Mouse (Mus musculus): ENCODE results near the gene Gm20388.
A peak's percentile ranks its signal among the peaks of the same experiment; 100 is the strongest.

Gm20388 gene

GRCm38 (mm10) chr8:122512392-122512791 is 2601.8 kb downstream of the Gm20388 start:
- no peak for DNase-seq (ENCODE audit: low spot score)

GRCm38 (mm10) chr8:122515699-122516098 is 2605.1 kb downstream of the Gm20388 start:
- no peak for DNase-seq (ENCODE audit: low spot score)

DNA sequence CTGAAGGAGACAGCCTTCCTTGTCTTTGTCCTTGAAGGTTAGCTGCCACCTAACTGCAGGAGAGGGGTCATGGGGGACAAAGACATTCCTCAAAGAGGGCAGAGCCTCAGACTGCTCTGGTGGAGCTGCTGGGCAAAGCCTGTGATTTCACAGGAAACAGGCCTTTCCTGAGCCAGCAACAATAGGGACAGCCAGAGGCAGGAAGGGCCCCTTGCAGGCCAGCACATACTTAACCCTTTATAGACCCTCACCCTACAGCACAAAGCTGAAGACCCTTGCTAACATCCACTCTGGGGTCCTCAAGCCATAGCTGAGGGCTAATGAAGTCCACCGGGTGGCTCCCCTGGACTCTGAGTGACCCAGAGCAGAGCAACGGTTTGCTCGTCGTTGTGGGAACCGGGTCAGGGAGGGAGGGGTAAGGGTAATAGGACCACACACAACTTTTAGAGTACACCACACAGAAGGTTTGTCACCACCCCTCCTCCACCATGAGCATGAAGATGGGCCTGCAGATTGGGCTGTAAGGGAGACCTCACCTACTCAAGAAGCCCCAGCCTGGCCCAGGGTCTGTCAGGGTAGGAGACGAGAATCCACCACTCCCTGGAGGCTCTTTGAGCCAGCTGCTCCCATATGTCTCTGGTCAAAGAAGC is 2607.0 kb downstream of the Gm20388 start:
- DNase-seq (ENCODE audit: low spot score), result peak; percentile 70

DNA sequence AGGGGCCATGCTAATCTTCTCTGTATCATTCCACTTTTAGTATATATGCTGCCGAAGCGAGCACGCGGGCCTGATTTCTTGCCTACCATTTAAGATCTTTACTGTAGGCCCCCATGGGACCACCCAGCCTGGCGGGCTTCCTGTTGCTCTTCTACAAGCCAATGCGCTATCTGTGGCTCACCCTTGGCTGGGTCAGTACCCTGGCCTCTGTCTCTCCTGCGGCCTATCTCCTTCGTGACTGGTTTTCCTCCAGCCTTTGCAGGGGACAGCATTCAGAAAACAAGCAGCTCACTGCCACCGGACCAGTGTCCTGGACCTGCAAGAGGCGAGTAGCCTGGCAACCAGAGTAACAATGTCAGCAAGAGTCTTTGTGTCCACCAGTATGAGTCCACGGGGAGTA is 2610.0 kb downstream of the Gm20388 start:
- DNase-seq (ENCODE audit: low spot score), result no peak

DNA sequence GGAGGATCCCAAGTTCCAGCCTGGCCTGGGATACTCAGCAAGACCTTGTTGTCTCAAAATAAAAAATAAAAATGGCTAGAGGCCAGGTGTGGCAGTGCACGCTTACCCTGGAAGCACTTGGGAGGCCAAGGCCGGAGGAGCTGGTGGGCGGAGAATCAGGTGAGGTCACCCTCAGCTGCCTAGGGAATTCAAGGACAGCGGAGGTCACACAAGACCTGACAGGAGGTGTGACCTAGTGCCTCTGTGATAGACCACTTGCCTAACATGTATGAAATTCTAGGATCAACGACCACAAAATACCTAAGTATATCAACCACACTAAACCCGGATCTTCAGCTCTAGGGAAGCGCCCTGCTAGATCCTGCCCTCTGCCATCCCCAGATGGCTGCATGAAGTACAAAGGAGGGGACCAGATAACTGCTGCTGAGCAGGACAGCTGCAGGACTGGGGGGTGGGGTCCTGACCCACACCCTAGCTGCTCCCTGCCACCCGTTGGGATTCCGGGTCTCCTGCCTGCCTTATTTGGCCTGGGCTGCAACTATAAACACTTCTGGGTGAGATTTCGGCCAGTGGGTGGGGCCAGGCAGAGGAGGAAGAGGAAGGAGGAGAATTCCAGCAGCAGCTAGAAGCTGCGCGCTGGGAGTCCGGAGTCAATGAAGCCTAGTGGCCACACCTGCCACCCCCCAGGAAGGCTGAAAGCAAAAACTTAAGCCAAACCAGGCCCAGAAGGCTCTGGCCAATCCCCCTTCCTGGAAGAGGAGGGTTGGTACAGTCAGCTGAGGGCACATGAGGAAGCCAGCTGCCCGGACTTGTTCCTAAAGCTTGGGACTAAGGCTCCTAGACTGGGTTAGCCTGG is 2612.4 kb downstream of the Gm20388 start:
- peak; percentile 45 for DNase-seq (ENCODE audit: low spot score)

DNA sequence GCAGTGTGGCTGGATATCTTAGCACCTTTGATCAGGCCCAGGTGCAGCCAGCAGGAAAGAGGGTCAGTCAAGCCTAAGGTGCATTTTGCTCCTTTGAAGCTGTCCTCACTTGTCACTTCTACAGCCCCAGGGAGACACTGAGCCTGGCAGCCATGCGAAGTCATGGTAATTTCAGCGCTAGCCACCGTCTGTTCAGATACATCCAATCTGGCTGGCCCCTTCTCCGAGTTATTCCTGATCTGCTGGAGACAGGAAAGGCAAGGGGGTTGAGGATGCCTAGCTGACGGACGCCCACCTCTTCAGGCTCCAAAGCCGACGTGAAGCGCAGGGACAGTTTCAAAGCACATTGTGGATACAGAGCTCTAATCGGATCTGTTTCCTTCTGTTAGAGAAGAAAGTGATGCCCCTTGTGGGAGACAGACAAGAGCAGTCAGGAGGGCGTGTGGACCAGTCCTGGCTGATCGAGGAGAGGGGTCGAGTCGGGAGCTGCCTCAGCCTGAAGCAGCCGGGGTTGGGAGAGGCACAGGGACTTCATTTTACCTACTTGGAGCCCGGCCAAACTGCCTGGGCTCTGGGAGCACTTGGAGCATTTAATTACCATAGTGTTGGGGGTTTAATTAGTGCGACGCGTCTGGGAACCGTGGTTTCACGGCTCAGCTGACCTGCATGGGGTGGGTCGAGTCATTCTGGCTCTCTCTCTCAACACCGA is 2613.2 kb downstream of the Gm20388 start:
- DNase-seq (ENCODE audit: low spot score), result peak; percentile 55

DNA sequence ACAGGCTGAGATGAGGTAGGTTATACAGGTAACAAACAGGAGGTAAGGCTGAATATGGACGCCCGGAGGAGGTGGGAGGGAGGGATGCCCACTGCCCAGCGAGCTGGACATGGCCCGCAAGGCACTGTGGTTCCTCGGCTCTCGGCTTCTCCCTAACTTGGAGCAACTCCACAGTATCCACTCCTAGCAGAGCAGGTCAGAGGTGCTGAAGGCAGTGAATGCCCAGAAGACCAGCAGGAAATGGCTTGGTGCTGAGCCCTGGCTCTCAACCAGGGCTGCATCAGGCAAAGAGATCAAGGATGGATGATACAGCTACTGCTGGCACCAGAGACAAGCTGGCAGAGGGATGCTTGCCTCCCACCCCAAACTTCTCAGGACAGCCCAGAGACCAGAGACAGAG is 2613.9 kb downstream of the Gm20388 start:
- no peak for DNase-seq (ENCODE audit: low spot score)

- no peak for DNase-seq (ENCODE audit: low spot score)
Observed at GRCm38 (mm10) chr8:122525004-122525403, 2614.4 kb downstream of the Gm20388 start.

DNA sequence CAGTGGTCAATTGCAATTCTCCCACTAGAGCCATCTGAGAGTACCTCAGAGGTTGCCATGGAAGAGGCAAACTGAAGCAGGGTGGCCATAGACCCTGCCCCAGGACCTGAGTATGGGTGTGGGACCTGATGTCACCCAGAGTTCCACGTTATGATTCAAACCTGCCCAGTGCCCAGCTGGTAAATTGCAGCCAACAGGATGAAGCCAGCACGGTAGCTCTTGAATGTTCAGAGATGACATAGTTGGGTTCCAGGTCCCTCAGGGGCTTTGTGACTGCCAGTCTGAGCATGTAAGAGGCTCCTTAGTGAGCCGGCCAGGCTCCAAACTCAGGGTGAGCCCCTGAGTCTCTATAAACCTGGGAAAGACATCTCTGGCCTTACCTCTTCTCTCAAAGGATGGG is 2615.4 kb downstream of the Gm20388 start:
- DNase-seq (ENCODE audit: low spot score), result no peak

DNA sequence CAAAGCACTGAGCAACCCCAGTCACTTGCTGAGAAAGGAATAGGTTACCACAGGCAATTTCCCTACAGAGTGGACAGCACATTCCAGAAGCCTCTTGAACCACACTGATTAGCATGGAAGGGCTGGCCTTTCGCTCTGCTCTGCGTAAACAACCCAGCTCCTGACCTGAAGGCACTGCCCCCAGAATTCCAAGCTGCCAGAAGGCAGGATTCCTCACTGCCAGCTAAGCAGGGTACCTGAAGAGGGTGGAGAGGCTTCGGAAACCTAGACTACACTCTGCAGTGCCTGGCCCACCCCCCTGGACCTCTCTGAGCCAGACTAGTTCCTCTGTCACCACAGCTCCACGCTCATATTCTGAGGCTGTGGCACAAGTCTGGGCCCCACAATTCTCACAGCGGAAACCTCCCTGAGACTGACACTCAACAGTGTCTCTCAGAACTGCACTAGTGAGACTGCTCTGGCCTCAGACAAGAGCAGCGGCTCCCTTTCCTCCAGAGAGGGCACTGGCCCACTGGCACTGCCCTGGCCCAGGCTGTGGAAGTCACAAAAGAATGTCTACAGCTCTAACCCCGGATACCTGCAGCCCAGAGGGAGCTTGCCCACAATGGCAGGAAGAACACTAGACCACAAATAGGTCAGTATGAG is 2616.0 kb downstream of the Gm20388 start:
- peak; percentile 34 for DNase-seq (ENCODE audit: low spot score)

GRCm38 (mm10) chr8:122527937-122528336 is 2617.3 kb downstream of the Gm20388 start:
- no peak for DNase-seq (ENCODE audit: low spot score)

DNA sequence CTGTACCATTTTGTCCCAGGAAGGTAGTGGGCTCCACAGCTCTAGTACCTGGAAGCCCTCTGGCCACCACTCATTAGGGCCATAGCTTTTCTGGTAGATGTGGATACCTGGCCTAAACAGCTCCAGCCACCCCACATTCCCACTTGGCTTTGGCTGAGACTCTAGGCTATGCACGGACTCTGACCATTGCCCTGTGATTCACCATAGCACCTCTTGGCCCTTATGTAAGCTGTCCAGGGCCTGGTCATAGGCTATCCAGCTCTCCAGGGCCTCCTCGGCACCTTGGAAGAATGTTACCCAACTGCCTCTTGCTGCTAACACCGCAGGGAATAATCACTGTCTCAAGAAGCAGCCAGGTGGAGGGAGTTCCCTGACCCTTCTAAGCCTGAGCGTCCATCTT is 2618.5 kb downstream of the Gm20388 start:
- no peak for DNase-seq (ENCODE audit: low spot score)

DNA sequence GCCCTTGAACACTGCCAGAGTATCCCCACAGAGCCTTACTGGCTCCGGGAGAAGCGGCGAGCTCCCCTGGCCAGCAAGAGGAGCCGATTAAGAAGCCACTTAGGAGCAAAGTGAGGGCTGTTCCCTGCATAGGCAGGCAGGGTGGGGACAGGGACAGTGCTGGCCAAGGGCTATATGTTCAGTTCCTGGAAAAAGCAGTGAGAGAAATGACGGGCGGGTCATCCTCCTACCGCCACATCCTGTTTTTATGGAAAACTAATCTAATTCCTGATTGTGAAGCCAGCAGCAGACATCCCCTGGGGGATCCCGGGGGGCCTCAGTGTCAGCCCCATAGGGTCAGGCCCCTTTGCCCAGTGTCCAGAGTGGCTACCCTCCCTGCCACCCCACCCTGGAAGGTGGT is 2620.7 kb downstream of the Gm20388 start:
- DNase-seq (ENCODE audit: low spot score), result no peak

- no peak for DNase-seq (ENCODE audit: low spot score)
Observed at GRCm38 (mm10) chr8:122537033-122537432, 2626.4 kb downstream of the Gm20388 start.

- DNase-seq (ENCODE audit: low spot score), result no peak
Observed at GRCm38 (mm10) chr8:122537812-122538211, 2627.2 kb downstream of the Gm20388 start.

DNA sequence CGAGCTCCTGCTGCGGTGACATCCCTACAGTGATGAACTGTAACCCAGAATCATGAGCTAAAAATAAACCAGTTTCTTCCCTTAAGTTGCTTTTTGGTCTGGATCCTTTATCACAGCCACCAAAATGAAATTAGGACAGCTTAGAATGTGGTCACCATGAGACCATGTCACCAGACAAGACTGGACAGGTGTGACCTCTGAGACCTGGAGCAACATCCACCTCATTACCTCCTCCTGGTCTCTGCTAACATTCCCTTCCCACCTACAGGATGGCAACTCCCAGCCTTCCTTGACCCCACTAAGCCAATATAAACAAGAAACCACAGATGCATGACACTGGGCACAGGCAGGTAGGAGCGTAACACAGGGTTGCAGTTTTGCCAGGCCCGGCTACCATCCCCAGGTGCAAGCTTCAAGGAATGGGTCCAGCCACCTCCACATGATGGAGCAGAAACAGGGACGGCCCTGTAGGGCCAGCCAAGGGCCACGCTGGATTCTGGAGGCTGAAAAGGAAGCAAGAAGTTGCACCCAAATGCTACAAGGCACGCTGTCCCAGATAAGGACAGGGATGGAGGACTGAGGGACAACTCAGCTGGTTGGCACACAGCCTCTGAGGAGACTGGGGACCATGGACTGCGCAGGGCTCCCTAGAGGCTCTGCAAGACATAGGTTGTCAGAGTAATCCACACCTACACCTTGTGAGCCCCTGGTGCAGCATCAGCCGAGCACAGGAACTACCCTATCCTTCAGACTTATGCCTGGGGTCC is 2627.9 kb downstream of the Gm20388 start:
- DNase-seq (ENCODE audit: low spot score), result no peak

- no peak for DNase-seq (ENCODE audit: low spot score)
Observed at GRCm38 (mm10) chr8:122544138-122544537, 2633.5 kb downstream of the Gm20388 start.

DNA sequence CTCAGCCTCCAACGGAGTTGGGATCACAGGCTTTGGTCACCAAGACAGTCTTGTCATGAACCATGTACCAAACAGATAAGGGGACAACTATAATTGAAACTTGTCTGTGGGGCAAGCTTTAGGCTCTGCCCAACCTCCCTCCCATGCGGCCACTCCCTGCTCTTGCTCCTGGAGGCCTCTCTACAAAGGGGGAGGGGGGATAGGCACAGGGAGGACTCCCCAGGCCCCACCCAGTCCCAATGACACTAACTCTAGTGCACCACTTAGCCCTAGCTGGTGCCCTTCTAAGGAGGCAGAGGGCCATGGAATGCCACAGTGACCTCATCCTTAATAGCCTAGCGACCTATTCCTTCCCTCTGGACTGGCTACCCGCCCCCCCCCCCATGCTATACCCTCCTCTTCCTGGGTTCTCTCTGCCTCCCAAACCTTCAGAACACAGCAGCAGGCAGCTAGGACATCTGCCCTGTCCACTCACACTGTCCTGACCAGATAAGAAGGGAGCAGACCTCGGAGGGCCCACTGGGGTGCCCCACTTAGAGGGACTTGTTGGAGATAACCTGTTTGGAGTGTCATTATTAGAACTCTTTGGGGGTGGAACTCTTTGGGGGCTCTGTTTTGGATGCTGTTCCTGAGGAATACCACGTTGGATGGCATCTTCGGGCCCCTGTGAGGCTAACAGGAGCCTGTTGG is 2635.6 kb downstream of the Gm20388 start:
- DNase-seq (ENCODE audit: low spot score), result no peak

DNA sequence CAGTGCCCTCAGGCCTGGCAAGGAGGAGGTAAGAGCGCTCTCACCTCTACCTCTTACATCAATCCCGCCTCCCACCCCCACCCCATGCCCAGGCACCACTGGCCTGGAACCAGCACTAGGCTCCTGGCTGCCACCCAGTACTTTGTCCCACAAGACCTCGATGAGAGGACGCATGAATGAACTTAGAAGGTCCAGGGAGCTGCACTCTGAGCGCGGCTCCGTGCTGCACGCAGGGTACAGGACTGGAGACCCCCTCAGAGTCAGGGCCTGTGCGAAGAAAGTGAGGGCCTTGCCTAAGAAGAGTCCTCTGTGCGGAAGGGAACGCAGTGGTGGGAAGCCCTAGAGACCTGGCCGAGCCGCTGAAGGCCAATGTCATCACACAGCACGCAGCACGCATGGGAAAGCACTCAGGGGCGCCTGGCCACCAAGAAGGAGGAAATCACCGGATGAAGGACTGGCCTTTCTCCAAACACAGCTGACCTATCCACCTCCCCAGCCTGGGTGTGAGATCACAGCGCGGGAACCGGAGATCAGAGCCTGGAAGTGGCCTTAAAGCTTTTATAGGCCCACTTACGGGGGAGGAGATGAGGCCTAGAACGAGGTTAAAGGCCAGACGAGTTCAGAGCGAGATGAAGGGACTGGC is 2636.3 kb downstream of the Gm20388 start:
- no peak for DNase-seq (ENCODE audit: low spot score)

GRCm38 (mm10) chr8:122547815-122548214 is 2637.2 kb downstream of the Gm20388 start:
- DNase-seq (ENCODE audit: low spot score), result no peak

All from retina, embryonic 14.5 days (tissue).